Mouse (Mus musculus) large intestine, adult 2 months (tissue): ENCODE data around the gene Atp2b4. TPM values are rescaled to one million over a fixed set of nuclear protein-coding genes. Genes with fewer than 3 reads are reported as not detected.
"Not testable (repeated sequence)": the region's sequence is repeated elsewhere in the genome, so short reads cannot be mapped to it uniquely, and the experiment has no call there.

Experiments used
- DNase-seq: peaks from one replicate; pipeline ENCODE4 v3.0.0-alpha.2; 2012; ENCODE audit warnings: low read depth, low spot score
- WGBS: fragments of 180-500 bp; shearing (Covaris S2); methylation state at CpG from one replicate; pipeline ENCODE4 v1.1.7; 2018; 5-methylcytosine and 5-hydroxymethylcytosine counted together
- polyA plus RNA-seq: library from polyadenylated mRNA; depleted of rRNA; stranded (reverse); fragments of >200 nt; gene quantifications from 2 replicates; pipeline ENCODE4 v1.2.3, GENCODE M21; 2012

Atp2b4 gene
- polyA plus RNA-seq, 1 experiment, result 9.7 TPM

- no peak for DNase-seq
- WGBS, result 76% methylated on average over 6 of the region's 6 CpGs
Measured at GRCm38 (mm10) chr1:133711376-133711775, 89.5 kb downstream of the Atp2b4 start.

- DNase-seq, result no peak
- 61% methylated on average over 6 of the region's 6 CpGs for WGBS
Measured at GRCm38 (mm10) chr1:133710895-133711294, 89.9 kb downstream of the Atp2b4 start.

- no peak for DNase-seq
Measured at GRCm38 (mm10) chr1:133709292-133709691, 91.5 kb downstream of the Atp2b4 start.

GRCm38 (mm10) chr1:133701824-133702223 is 99.0 kb downstream of the Atp2b4 start:
- DNase-seq, result not testable (repeated sequence)
- WGBS, result 11% methylated on average over 1 of the region's 2 CpGs

More at GRCm38 (mm10) chr1:133709292-133709691, 91.5 kb downstream of the Atp2b4 start:
- WGBS, result 79% methylated on average over 3 of the region's 3 CpGs

GRCm38 (mm10) chr1:133697935-133698620 is 102.8 kb downstream of the Atp2b4 start:
- WGBS, result 93% methylated on average over 12 of the region's 12 CpGs
- DNase-seq, result no peak

GRCm38 (mm10) chr1:133695901-133696300 is 104.9 kb downstream of the Atp2b4 start:
- 14% methylated on average over 7 of the region's 7 CpGs for WGBS
- DNase-seq, result no peak

GRCm38 (mm10) chr1:133694876-133695275 is 106.0 kb downstream of the Atp2b4 start:
- 63% methylated on average over 1 of the region's 1 CpGs for WGBS
- DNase-seq, result no peak

- 10% methylated on average over 1 of the region's 1 CpGs for WGBS
- DNase-seq, result no peak
Measured at GRCm38 (mm10) chr1:133694301-133694700, 106.5 kb downstream of the Atp2b4 start.

GRCm38 (mm10) chr1:133693536-133694114 is 107.2 kb downstream of the Atp2b4 start:
- DNase-seq, result no peak
- 71% methylated on average over 11 of the region's 11 CpGs for WGBS

- WGBS, result 63% methylated on average over 4 of the region's 4 CpGs
- DNase-seq, result no peak
Measured at GRCm38 (mm10) chr1:133692195-133692594, 108.6 kb downstream of the Atp2b4 start.

- DNase-seq, result no peak
- WGBS, result 91% methylated on average over 6 of the region's 6 CpGs
Measured at GRCm38 (mm10) chr1:133691046-133691445, 109.8 kb downstream of the Atp2b4 start.

GRCm38 (mm10) chr1:133689897-133690296 is 110.9 kb downstream of the Atp2b4 start, which contains the start of gene Lax1:
TSS of gene Lax1 (minus strand) at chr1:133690108.
- no peak for DNase-seq
- WGBS, result 62% methylated on average over 6 of the region's 6 CpGs

- no peak for DNase-seq
- 64% methylated on average over 7 of the region's 7 CpGs for WGBS
Measured at GRCm38 (mm10) chr1:133688301-133688700, 112.5 kb downstream of the Atp2b4 start.

- no peak for DNase-seq
Measured at GRCm38 (mm10) chr1:133685749-133686519, 114.9 kb downstream of the Atp2b4 start.

GRCm38 (mm10) chr1:133671801-133672200 is 129.0 kb downstream of the Atp2b4 start:
- WGBS, result 69% methylated on average over 3 of the region's 3 CpGs

More at GRCm38 (mm10) chr1:133685749-133686519, 114.9 kb downstream of the Atp2b4 start:
- WGBS, result 34% methylated on average over 10 of the region's 10 CpGs

GRCm38 (mm10) chr1:133671266-133671665 is 129.6 kb downstream of the Atp2b4 start:
- no peak for DNase-seq
- 81% methylated on average over 3 of the region's 3 CpGs for WGBS

More at GRCm38 (mm10) chr1:133671801-133672200, 129.0 kb downstream of the Atp2b4 start:
- no peak for DNase-seq

- 48% methylated on average over 6 of the region's 6 CpGs for WGBS
- no peak for DNase-seq
Measured at GRCm38 (mm10) chr1:133670776-133671175, 130.1 kb downstream of the Atp2b4 start.

GRCm38 (mm10) chr1:133670190-133670589 is 130.7 kb downstream of the Atp2b4 start:
- 52% methylated on average over 12 of the region's 12 CpGs for WGBS
- no peak for DNase-seq

- 84% methylated on average over 3 of the region's 3 CpGs for WGBS
- DNase-seq, result no peak
Measured at GRCm38 (mm10) chr1:133668618-133669017, 132.2 kb downstream of the Atp2b4 start.

GRCm38 (mm10) chr1:133667721-133668120 is 133.1 kb downstream of the Atp2b4 start:
- WGBS, result 89% methylated on average over 7 of the region's 7 CpGs
- DNase-seq, result no peak
